In the genomic region with DNA sequence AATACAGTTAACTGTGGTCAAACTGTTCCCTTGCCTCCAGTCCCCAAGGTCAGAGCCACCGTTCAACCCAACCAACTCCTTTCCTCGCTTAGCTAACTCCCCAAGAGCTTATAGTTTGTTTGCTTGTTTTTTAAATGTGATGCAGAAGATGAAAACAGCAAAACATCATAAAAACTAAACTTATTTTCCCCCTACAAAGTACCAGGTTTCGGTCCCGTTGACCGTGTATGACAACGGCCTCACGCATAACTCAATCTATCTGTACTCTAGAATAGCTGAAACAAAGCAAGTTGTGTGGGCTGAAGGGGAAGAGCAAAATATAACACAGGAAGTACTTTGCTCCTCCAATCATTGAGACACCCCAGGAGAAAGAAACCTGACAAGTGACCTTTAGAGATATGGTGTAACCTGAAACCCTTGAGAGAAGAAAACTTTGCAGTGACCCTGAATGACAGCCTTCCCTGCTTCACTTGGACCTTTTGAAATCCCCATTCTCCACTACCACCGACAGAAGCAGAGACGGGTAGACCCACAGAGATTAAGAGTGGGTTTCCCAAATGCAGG, we compare ENCODE assay signal across 8 mouse cellular contexts. TPM values are rescaled to one million over a fixed set of nuclear protein-coding genes. Genes with fewer than 3 reads are reported as not detected.
DNase-seq lines count a peak whose midpoint lies in the region; ATAC-seq and TF ChIP-seq lines count a peak whose summit lies in the region.

No protein-coding gene starts in this region.

- TF ChIP-seq CTCF in E14TG2a.4 (conservative IDR thresholded peaks at IDR 0.05; ENCODE audit: low read length), result no peak

- WGBS in heart, embryonic 13.5 days, result 9% methylated on average over 9 of the region's 9 CpGs
- 30% methylated on average over 9 of the region's 9 CpGs for WGBS in hindbrain, embryonic 12.5 days

- no peaks in the 10 kb centered on the region for H3K27me3 ChIP-seq in heart, embryonic 13.5 days (replicated peaks)
- peaks cover 80% of the 10 kb centered on the region for H3K27me3 ChIP-seq in E14TG2a.4 (ENCODE audit: insufficient read depth, low read length)
- no peaks in the 10 kb centered on the region for H3K27me3 ChIP-seq in hindbrain, embryonic 12.5 days

- no peaks in the 10 kb centered on the region for H3K9me3 ChIP-seq in heart, embryonic 13.5 days
- no peaks in the 10 kb centered on the region for H3K9me3 ChIP-seq in E14TG2a.4 (ENCODE audit: low read length)
- H3K9me3 ChIP-seq in hindbrain, embryonic 12.5 days (replicated peaks), result no peaks in the 10 kb centered on the region

- H3K9ac ChIP-seq in heart, embryonic 13.5 days, result peak overlapping the region; percentile 99
- H3K9ac ChIP-seq in hindbrain, embryonic 12.5 days, result peak overlapping the region; percentile 91

- peak overlapping the region; percentile 96 for H3K4me3 ChIP-seq in heart, embryonic 13.5 days
- H3K4me3 ChIP-seq in E14TG2a.4 (replicated peaks; ENCODE audit: low read length), result peak overlapping the region; percentile 86
- H3K4me3 ChIP-seq in hindbrain, embryonic 12.5 days, result peak overlapping the region; percentile 98

- H3K27ac ChIP-seq in heart, embryonic 13.5 days (replicated peaks), result peak overlapping the region; percentile 98
- H3K27ac ChIP-seq in hindbrain, embryonic 12.5 days, result peak overlapping the region; percentile 88

- no peaks in the 10 kb centered on the region for H3K36me3 ChIP-seq in heart, embryonic 13.5 days
- no peaks in the 10 kb centered on the region for H3K36me3 ChIP-seq in E14TG2a.4 (ENCODE audit: insufficient read depth, low read length)
- no peaks in the 10 kb centered on the region for H3K36me3 ChIP-seq in hindbrain, embryonic 12.5 days

- DNase-seq in heart, adult 18-20 months, result no peak
- DNase-seq in cerebellum, postnatal 36 days, result no peak
- no peak for DNase-seq in right cerebral cortex, postnatal 25 days
- no peak for DNase-seq in spleen, adult 12 weeks (ENCODE audit: low spot score)

- H3K4me1 ChIP-seq in heart, embryonic 13.5 days, result peaks cover 61% of the 10 kb centered on the region
- H3K4me1 ChIP-seq in E14TG2a.4 (replicated peaks; ENCODE audit: low read depth, low read length), result peaks cover 12% of the 10 kb centered on the region
- H3K4me1 ChIP-seq in hindbrain, embryonic 12.5 days, result peaks cover 37% of the 10 kb centered on the region

- no peak for ATAC-seq in heart, embryonic 13.5 days (ENCODE audit: extremely low read depth, insufficient number of reproducible peaks, low FRiP score, low TSS enrichment)
- ATAC-seq in hindbrain, embryonic 12.5 days (ENCODE audit: low FRiP score), result no peak
- ATAC-seq in megakaryocyte progenitor cell, adult 5-6 weeks (replicated peaks; ENCODE audit: poor library complexity), result peak; percentile 20

- peak overlapping the region; percentile 84 for H3K4me2 ChIP-seq in heart, embryonic 13.5 days
- H3K4me2 ChIP-seq in hindbrain, embryonic 12.5 days (replicated peaks), result peak overlapping the region; percentile 72

RNA-seq across cellular contexts. Expression of a gene that starts 1.4 kb away (rescaled TPM):
- 60.0 and 62.0 TPM in 2 replicates for polyA plus RNA-seq in heart, embryonic 13.5 days (2015; fragmentation: Nextera tagmentation; extraction: Ambion mirVana)
- total RNA-seq in heart, adult 18-20 months (2021), result 100 to 1,000 TPM; 311 to 318 TPM
- polyA plus RNA-seq in hindbrain, embryonic 12.5 days (2016; fragmentation: Nextera tagmentation; extraction: Ambion mirVana), result 50.3 and 52.4 TPM in 2 replicates
- total RNA-seq in megakaryocyte progenitor cell, adult 5-6 weeks (2015), result 196 and 217 TPM in 2 replicates
- total RNA-seq in megakaryocyte progenitor cell, adult 5-6 weeks (2017), result 196 and 233 TPM in 2 replicates

RNA-seq across cellular contexts. Expression of a gene that starts 41.9 kb away (rescaled TPM):
- 3.2 and 4.5 TPM in 2 replicates for polyA plus RNA-seq in heart, embryonic 13.5 days (2015; fragmentation: Nextera tagmentation; extraction: Ambion mirVana)
- 1 to 10 TPM in 1 of 2 experiments, under 1 TPM in 1; 0.20 to 1.1 TPM for total RNA-seq in heart, adult 18-20 months (2021)
- polyA plus RNA-seq in hindbrain, embryonic 12.5 days (2016; fragmentation: Nextera tagmentation; extraction: Ambion mirVana), result 14.1 and 14.3 TPM in 2 replicates
- 6.4 and 7.9 TPM in 2 replicates for total RNA-seq in megakaryocyte progenitor cell, adult 5-6 weeks (2015)
- 4.0 and 5.7 TPM in 2 replicates for total RNA-seq in megakaryocyte progenitor cell, adult 5-6 weeks (2017)

RNA-seq across cellular contexts. Expression of a gene that starts 56.8 kb away (rescaled TPM):
- 41.1 and 47.1 TPM in 2 replicates for polyA plus RNA-seq in heart, embryonic 13.5 days (2015; fragmentation: Nextera tagmentation; extraction: Ambion mirVana)
- total RNA-seq in heart, adult 18-20 months (2021), result 10 to 100 TPM; 31.4 to 34.1 TPM
- polyA plus RNA-seq in hindbrain, embryonic 12.5 days (2016; fragmentation: Nextera tagmentation; extraction: Ambion mirVana), result 53.1 and 55.5 TPM in 2 replicates
- total RNA-seq in megakaryocyte progenitor cell, adult 5-6 weeks (2015), result 36.9 and 37.6 TPM in 2 replicates
- total RNA-seq in megakaryocyte progenitor cell, adult 5-6 weeks (2017), result 29.7 and 34.0 TPM in 2 replicates
